Mouse (Mus musculus) bone marrow macrophage, adult 2 months (primary cell): Measurements from ENCODE around the gene Cspg5. TPM values are rescaled to one million over a fixed set of nuclear protein-coding genes. Genes with fewer than 3 reads are reported as not detected.
A peak's percentile ranks its signal among the peaks of the same experiment; 100 is the strongest.

ENCODE experiments used
- H3K27ac ChIP-seq: 2 replicates; pipeline ENCODE4 v1.5.1; 2012; ENCODE audit warnings: low read depth, low read length; ENCODE audit not compliant: insufficient read depth
- H3K4me1 ChIP-seq: 2 replicates; pipeline ENCODE4 v1.6.1; 2012; ENCODE audit warnings: low read length; ENCODE audit not compliant: control insufficient read depth, insufficient read depth
- H3K4me3 ChIP-seq: 2 replicates; pipeline ENCODE4 v1.5.1; 2012; ENCODE audit warnings: mild to moderate bottlenecking, low read length, moderate library complexity; ENCODE audit not compliant: insufficient read depth
- CTCF ChIP-seq: IDR thresholded peaks from 2 replicates; pipeline ENCODE4 v1.5.1; 2012; ENCODE audit warnings: low read depth, mild to moderate bottlenecking, low read length, moderate library complexity
- POLR2A ChIP-seq: IDR thresholded peaks from 2 replicates; pipeline ENCODE4 v1.6.1; 2012; ENCODE audit warnings: mild to moderate bottlenecking, low read depth, low read length, borderline replicate concordance
- polyA plus RNA-seq: library from polyadenylated mRNA; stranded (reverse); fragments of >200 nt; gene quantifications from 2 replicates; pipeline ENCODE4 v1.2.4, GENCODE M21; 2012; ENCODE audit not compliant: missing spikeins, insufficient read depth, insufficient read length

The Cspg5 gene
- polyA plus RNA-seq, 1 experiment = 0.19 TPM

- TF ChIP-seq POLR2A (no peak), CTCF (no peak)
- Histone ChIP-seq H3K27ac (no peak overlapping the region), H3K4me1 (peaks cover 4% of the 10 kb centered on the region), H3K4me3 (no peak overlapping the region)
Observed at GRCm38 (mm10) chr9:110284075-110284697, 40.6 kb downstream of the Cspg5 start.

- no peaks in the 10 kb centered on the region for H3K4me1 ChIP-seq
- no peak for TF ChIP-seq CTCF
- no peak for TF ChIP-seq POLR2A
- no peak overlapping the region for H3K27ac ChIP-seq
- no peak overlapping the region for H3K4me3 ChIP-seq
Observed at GRCm38 (mm10) chr9:110287321-110287924, 43.8 kb downstream of the Cspg5 start.

GRCm38 (mm10) chr9:110293254-110293718 is 49.7 kb downstream of the Cspg5 start:
- Histone ChIP-seq H3K27ac (no peak overlapping the region), H3K4me3 (no peak overlapping the region), H3K4me1 (no peaks in the 10 kb centered on the region)
- TF ChIP-seq CTCF (no peak), POLR2A (no peak)

DNA sequence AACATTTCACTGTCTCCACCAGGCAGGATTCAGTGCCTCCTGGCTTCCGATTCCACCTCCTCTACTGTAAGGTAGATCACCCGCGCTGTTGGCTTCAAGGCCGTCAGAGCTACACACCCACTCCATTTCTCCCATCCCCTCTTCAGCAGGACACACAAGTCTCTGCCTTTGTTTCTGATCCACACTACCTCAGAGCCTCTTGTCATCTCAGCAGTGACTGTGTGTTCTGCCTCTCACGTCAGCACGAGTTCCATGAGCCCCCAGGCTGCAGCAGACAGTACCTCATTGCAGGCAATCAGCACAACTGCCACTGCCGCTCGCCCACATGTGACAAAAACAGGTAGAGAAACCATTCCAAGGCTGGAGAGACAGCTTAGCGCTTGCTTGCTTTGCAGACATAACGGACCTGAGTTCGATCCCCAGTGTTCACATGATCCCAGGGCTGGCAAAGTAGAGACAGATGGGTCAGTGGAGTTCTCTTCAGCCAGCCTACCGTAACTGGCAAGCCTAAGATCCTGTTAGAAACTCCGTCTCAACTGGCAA is 50.4 kb downstream of the Cspg5 start:
- no peaks in the 10 kb centered on the region for H3K4me1 ChIP-seq
- TF ChIP-seq CTCF = no peak
- TF ChIP-seq POLR2A = no peak
- no peak overlapping the region for H3K27ac ChIP-seq
- H3K4me3 ChIP-seq = no peak overlapping the region

GRCm38 (mm10) chr9:110294786-110295185 is 51.2 kb downstream of the Cspg5 start:
- TF ChIP-seq CTCF = no peak
- no peak for TF ChIP-seq POLR2A
- Histone ChIP-seq H3K4me3 (no peak overlapping the region), H3K27ac (no peak overlapping the region)

GRCm38 (mm10) chr9:110296867-110297627 is 53.5 kb downstream of the Cspg5 start:
- Histone ChIP-seq H3K27ac (no peak overlapping the region), H3K4me1 (no peaks in the 10 kb centered on the region), H3K4me3 (no peak overlapping the region)
- TF ChIP-seq CTCF (peak; percentile 72), POLR2A (no peak)

More at GRCm38 (mm10) chr9:110294786-110295185, 51.2 kb downstream of the Cspg5 start:
- no peaks in the 10 kb centered on the region for H3K4me1 ChIP-seq

DNA sequence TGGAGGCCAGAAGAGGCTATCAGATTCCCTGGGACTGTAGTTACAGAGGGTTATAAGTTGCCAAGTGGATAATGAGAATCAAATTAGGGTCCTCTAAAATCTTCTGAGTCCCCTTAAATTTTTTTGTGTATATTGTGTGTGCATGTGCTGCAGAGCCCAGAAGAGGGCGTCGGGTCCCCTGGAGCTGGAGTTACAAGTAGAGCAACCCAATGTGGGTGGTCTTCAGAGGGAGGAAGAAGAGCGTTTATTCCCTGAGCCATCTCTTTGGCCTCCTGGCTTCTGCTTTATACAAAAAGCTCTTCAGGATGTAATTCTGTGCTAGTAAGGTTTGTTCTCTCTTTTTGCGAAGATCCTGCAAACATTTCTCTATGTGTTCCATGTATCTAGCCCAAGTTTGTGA is 60.9 kb downstream of the Cspg5 start:
- H3K4me3 ChIP-seq = peak overlapping the region; percentile 71
- peak overlapping the region; percentile 39 for H3K27ac ChIP-seq
- TF ChIP-seq POLR2A = no peak
- TF ChIP-seq CTCF = no peak
- H3K4me1 ChIP-seq = peaks cover 9% of the 10 kb centered on the region

DNA sequence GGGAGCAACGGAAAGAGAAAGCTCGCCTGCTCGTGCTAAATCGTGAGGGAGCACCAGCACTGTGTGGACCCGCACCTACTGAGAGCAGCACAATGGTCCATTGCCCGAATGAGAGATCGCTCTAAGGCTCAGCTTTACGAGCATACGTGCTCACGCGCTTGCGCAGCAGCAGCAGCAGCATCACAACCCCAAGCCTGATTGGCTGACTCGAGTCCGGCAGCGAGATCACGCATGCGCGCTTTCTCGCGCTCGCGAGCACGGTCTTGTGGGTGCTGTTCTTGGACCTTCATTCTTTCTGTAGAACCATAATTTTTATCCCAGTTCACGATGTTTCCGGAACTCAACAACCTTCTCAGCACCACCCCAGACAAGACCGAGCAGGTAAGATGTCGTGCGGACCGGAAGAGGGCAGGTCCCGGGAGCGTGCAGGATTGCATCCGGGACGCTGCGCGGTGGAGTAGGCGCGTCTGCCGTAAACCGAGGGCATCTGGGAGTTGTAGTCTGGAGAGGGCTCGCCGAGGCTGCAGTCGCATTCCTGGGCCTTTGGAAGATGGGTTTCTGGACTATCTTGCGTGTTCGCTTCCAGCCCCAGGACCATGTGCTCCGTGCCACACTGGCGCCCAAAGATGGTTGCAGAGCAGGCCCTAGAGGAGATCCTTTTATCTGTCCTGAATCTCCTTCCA is 61.5 kb downstream of the Cspg5 start, which contains the start of gene Elp6:
Elp6 (plus strand) TSS at position 205 of the 683 bp plus-strand sequence.
- TF ChIP-seq POLR2A (no peak; the same call in 1 of the 2 replicates), CTCF (no peak)
- peaks cover 9% of the 10 kb centered on the region for H3K4me1 ChIP-seq
- peak within 1 kb of the TSS; percentile 66 for H3K27ac ChIP-seq
- H3K4me3 ChIP-seq = peak within 1 kb of the TSS; percentile 71

DNA sequence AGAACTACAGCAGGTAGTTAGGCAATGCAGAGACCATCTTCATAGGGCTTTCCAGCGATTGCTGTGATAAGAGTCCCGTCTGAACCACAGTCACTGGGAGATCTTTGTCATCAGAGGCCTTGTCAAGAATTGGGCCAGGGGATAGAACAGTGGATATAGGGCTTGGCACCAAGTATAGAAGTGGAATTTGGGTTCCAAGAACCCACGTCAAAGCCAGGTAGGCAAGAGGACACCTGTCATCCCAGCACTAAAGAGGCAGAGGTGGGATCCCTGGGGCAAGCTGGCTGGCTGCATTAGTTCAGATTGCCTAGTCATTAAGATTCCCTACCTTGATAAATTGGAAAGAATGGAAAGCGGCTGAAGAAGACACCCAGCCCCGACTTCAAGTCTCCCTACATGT is 62.8 kb downstream of the Cspg5 start:
- TF ChIP-seq POLR2A = no peak
- no peak for TF ChIP-seq CTCF
- Histone ChIP-seq H3K27ac (no peak overlapping the region), H3K4me1 (peaks cover 9% of the 10 kb centered on the region), H3K4me3 (peak overlapping the region; percentile 71; the same call in 1 of the 2 replicates)

Other genes with a start within 250 kb of the Cspg5 start
- gene Smarcc1, start 126.1 kb upstream of the Cspg5 start, polyA plus RNA-seq = 29.7 and 31.9 TPM in 2 replicates
- gene Dhx30, start 126.0 kb upstream of the Cspg5 start, polyA plus RNA-seq = 44.1 and 50.5 TPM in 2 replicates
- 3.8 and 4.3 TPM in 2 replicates for gene Elp6, start 61.4 kb downstream of the Cspg5 start, polyA plus RNA-seq
- gene Scap, start 89.5 kb downstream of the Cspg5 start, polyA plus RNA-seq = 19.5 and 25.0 TPM in 2 replicates
- 28.5 and 29.9 TPM in 2 replicates for gene Ptpn23, start 164.4 kb downstream of the Cspg5 start, polyA plus RNA-seq
- gene Ngp, start 176.0 kb downstream of the Cspg5 start, polyA plus RNA-seq = 4.7 and 5.3 TPM in 2 replicates
- gene Klhl18, start 232.9 kb downstream of the Cspg5 start, polyA plus RNA-seq = 17.4 and 19.3 TPM in 2 replicates
- gene Kif9, start 233.2 kb downstream of the Cspg5 start, polyA plus RNA-seq = 3.9 and 4.8 TPM in 2 replicates